Mouse (Mus musculus): ENCODE results near the gene Aasdh. TPM values are rescaled to one million over a fixed set of nuclear protein-coding genes. Genes with fewer than 3 reads are reported as not detected.

Gene Aasdh
- polyA plus RNA-seq, 1 experiment from 2014 or later = 18.2 TPM

DNA sequence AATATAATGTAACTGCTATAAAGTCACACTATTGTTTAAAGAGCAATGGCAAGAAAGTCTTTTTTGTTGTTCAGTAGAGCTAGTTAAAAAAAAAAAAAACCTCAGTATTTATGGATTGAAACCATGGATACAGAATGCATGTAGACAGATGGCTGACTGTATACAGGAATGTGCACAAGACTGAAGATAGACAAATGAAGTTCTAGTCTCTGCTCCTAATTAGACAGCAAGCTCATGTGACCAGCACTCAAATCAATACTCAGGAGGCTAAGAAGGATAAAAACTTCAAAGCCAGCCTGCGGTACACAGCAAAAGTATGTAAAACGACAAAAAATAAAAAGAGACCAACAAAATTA, 40.3 kb upstream of the Aasdh start:
- Histone ChIP-seq H3K9me3 (ENCODE audit: low read length) (no peaks in the 10 kb centered on the region), H3K4me3 (ENCODE audit: low read length) (no peak overlapping the region), H3K27ac (ENCODE audit: low read length) (no peak overlapping the region), H3K9ac (replicated peaks; ENCODE audit: low read length) (no peak overlapping the region), H3K36me3 (ENCODE audit: insufficient read depth, low read length) (peaks cover 7% of the 10 kb centered on the region), H3K4me2 (replicated peaks; ENCODE audit: low read depth, low read length) (no peak overlapping the region), H3K4me1 (ENCODE audit: insufficient read depth, low read length) (peaks cover 40% of the 10 kb centered on the region), H3K27me3 (ENCODE audit: insufficient read depth, low read length) (no peaks in the 10 kb centered on the region)
- ATAC-seq (ENCODE audit: low FRiP score, low TSS enrichment) = no peak
- 85% methylated on average over 2 of the region's 2 CpGs for WGBS

DNA sequence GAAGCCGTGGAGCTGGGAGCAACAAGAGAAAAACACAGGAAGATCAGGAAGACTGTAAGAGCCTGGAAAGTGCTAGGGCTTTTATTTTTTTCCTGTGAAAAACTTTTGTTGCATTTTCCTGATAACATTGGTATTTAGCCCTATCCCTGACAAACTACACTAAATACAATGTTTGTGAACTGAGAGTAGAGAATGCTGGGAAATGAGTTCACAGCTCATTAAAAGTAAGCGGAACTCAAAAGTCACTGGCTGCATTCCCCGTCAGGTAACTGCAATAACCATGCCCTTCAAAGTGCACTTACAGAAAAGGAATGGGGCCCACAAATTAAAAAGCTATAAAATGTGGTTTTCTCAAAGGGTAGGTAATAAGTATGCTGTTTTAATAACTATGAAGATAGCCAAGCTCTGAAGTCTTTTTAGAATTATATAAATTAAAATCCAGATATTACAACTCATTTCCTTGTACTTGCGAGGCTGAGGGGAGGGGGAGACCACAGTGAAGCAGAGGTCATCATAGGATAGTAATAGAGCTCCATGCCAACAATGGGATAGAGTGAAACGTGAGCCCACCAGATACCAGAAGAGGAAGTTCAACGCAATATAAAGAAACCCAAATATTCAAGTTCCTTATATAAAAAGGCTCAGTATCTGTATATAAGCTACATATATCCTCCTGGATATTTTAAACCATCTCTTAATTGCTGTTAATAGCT, 39.8 kb upstream of the Aasdh start:
- Histone ChIP-seq H3K4me2 (replicated peaks; ENCODE audit: low read depth, low read length) (no peak overlapping the region), H3K36me3 (ENCODE audit: insufficient read depth, low read length) (peaks cover 12% of the 10 kb centered on the region), H3K27ac (ENCODE audit: low read length) (0 out of 2 replicates have a peak overlapping the region, but pooled peaks have one; percentile 29), H3K4me1 (ENCODE audit: insufficient read depth, low read length) (peaks cover 40% of the 10 kb centered on the region), H3K4me3 (ENCODE audit: low read length) (no peak overlapping the region), H3K9ac (replicated peaks; ENCODE audit: low read length) (no peak overlapping the region), H3K9me3 (ENCODE audit: low read length) (no peaks in the 10 kb centered on the region), H3K27me3 (ENCODE audit: insufficient read depth, low read length) (no peaks in the 10 kb centered on the region)
- ATAC-seq (ENCODE audit: low FRiP score, low TSS enrichment) = no peak
- 47% methylated on average over 6 of the region's 6 CpGs for WGBS

DNA sequence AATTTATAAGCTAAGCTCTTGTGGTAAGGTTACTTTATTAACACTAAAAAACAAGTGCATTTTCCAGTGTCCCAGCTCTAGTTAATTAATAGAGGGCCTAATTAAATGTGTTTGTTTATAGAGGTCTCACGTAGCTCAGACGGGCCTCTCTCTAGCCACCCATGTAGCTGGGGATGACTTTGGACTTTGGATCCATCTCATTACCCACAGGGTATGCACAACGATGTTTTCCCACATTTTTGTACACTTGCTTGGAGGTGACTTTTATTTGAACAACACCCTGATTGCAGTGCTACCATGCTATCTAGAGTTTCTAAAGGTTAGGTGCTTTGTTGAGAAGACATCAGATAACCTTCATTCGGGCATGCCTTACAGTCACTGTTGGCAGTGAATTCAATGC, 37.2 kb upstream of the Aasdh start:
- Histone ChIP-seq H3K9ac (replicated peaks; ENCODE audit: low read length) (no peak overlapping the region), H3K4me1 (ENCODE audit: insufficient read depth, low read length) (peaks cover 24% of the 10 kb centered on the region; the same call in 1 of the 2 replicates), H3K4me2 (replicated peaks; ENCODE audit: low read depth, low read length) (no peak overlapping the region), H3K4me3 (ENCODE audit: low read length) (no peak overlapping the region), H3K27me3 (ENCODE audit: insufficient read depth, low read length) (no peaks in the 10 kb centered on the region), H3K9me3 (ENCODE audit: low read length) (peaks cover 6% of the 10 kb centered on the region; the same call in 1 of the 2 replicates), H3K36me3 (ENCODE audit: insufficient read depth, low read length) (peaks cover 22% of the 10 kb centered on the region), H3K27ac (ENCODE audit: low read length) (peak overlapping the region; percentile 69; the same call in 1 of the 2 replicates)
- peak; percentile 87 for ATAC-seq (ENCODE audit: low FRiP score, low TSS enrichment)
- WGBS = 53% methylated on average over 4 of the region's 4 CpGs

DNA sequence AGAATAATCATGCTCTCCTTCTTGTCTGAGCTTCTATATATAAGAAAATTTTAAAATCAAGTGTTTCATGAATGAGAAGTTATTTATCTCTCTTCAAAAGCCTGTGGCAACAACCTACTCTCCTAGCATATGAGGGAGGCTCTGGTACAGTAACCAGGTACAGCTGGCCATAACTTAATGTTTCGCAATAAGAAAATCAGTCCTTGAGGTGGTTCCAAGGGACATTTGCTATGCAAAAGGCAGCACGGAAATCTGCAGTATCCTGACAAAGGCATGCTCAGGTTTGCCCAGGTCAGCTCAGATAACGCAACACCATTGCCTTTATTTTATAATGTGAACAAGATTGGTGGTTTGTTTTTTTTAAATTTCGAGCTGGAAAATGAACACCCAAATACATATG, 36.7 kb upstream of the Aasdh start:
- Histone ChIP-seq H3K4me2 (replicated peaks; ENCODE audit: low read depth, low read length) (no peak overlapping the region), H3K36me3 (ENCODE audit: insufficient read depth, low read length) (peaks cover 22% of the 10 kb centered on the region), H3K9me3 (ENCODE audit: low read length) (peaks cover 6% of the 10 kb centered on the region; the same call in 1 of the 2 replicates), H3K4me3 (ENCODE audit: low read length) (no peak overlapping the region), H3K4me1 (ENCODE audit: insufficient read depth, low read length) (peaks cover 23% of the 10 kb centered on the region; the same call in 1 of the 2 replicates), H3K9ac (replicated peaks; ENCODE audit: low read length) (no peak overlapping the region), H3K27ac (ENCODE audit: low read length) (peak overlapping the region; percentile 51; the same call in 1 of the 2 replicates), H3K27me3 (ENCODE audit: insufficient read depth, low read length) (no peaks in the 10 kb centered on the region)
- 86% methylated on average over 4 of the region's 4 CpGs for WGBS
- ATAC-seq (ENCODE audit: low FRiP score, low TSS enrichment) = no peak

DNA sequence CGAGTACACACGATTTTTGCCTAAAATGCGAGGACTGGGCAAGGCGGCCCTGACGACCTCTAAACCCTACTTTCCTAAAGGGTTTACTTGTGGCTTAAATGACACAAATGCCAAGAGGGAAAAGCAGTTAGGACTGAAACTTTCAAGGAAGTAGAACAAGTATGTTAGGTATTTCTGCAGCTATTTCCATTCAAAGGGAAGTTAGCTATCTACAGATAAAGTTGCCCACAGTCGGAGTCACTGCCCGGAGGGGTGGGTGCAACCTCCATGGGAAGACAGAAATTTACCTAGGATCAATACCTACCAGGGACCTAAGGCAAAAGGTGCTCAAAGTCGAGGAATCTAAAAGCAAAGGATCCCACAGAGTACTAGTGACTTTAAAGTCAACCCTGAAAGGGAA, 34.4 kb upstream of the Aasdh start:
- no peak for ATAC-seq (ENCODE audit: low FRiP score, low TSS enrichment)
- Histone ChIP-seq H3K36me3 (ENCODE audit: insufficient read depth, low read length) (peaks cover 22% of the 10 kb centered on the region), H3K27me3 (ENCODE audit: insufficient read depth, low read length) (no peaks in the 10 kb centered on the region), H3K27ac (ENCODE audit: low read length) (no peak overlapping the region), H3K9me3 (ENCODE audit: low read length) (peaks cover 6% of the 10 kb centered on the region; the same call in 1 of the 2 replicates), H3K4me2 (replicated peaks; ENCODE audit: low read depth, low read length) (no peak overlapping the region), H3K9ac (replicated peaks; ENCODE audit: low read length) (no peak overlapping the region), H3K4me3 (ENCODE audit: low read length) (no peak overlapping the region), H3K4me1 (ENCODE audit: insufficient read depth, low read length) (peaks cover 11% of the 10 kb centered on the region; the same call in 1 of the 2 replicates)
- 97% methylated on average over 8 of the region's 8 CpGs for WGBS

DNA sequence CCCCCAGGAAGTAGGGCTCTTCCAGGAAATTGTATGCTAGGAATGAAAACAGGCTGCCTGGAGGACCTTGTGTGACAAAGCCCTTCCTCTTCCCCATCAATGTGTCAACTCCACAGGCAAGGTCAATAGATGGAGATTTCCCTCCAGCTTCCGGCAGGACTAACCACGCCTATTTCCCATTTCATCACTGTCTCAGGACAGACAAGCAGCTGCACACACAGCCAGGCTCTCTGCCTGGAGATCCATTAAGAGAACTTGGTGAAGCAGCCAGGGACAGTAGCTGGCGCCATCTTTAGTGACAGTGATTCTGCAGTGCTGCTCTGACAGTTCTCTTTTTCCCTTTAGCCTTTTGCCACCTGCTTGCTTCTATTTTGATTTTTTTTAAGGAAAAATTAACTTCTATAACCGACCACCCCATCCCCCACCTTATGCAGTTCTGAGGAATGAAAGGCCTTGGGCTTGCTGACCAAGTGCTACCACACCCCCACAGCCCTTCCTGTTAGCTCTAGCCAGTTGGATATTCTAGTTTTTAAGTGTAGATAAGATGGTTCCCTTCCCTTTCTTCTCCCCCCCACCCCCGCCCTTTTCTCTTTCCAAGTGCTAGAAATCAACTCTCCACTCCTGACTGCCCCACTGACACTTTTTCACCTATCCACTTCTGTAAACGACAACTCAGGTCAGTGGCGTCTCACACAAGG, 24.0 kb upstream of the Aasdh start:
- H3K9me3 ChIP-seq (ENCODE audit: low read length) = peaks cover 18% of the 10 kb centered on the region; the same call in 1 of the 2 replicates
- WGBS = 52% methylated on average over 7 of the region's 7 CpGs
- peak; percentile 82 for ATAC-seq (ENCODE audit: low FRiP score, low TSS enrichment)
- no peaks in the 10 kb centered on the region for H3K27me3 ChIP-seq (ENCODE audit: insufficient read depth, low read length)
- H3K9ac ChIP-seq (replicated peaks; ENCODE audit: low read length) = no peak overlapping the region
- peaks cover 18% of the 10 kb centered on the region for H3K4me1 ChIP-seq (ENCODE audit: insufficient read depth, low read length)
- peak overlapping the region; percentile 0; the same call in 1 of the 2 replicates for H3K4me2 ChIP-seq (replicated peaks; ENCODE audit: low read depth, low read length)
- no peak overlapping the region for H3K4me3 ChIP-seq (ENCODE audit: low read length)
- H3K36me3 ChIP-seq (ENCODE audit: insufficient read depth, low read length) = peaks cover 28% of the 10 kb centered on the region
- peak overlapping the region; percentile 86; the same call in 1 of the 2 replicates for H3K27ac ChIP-seq (ENCODE audit: low read length)

DNA sequence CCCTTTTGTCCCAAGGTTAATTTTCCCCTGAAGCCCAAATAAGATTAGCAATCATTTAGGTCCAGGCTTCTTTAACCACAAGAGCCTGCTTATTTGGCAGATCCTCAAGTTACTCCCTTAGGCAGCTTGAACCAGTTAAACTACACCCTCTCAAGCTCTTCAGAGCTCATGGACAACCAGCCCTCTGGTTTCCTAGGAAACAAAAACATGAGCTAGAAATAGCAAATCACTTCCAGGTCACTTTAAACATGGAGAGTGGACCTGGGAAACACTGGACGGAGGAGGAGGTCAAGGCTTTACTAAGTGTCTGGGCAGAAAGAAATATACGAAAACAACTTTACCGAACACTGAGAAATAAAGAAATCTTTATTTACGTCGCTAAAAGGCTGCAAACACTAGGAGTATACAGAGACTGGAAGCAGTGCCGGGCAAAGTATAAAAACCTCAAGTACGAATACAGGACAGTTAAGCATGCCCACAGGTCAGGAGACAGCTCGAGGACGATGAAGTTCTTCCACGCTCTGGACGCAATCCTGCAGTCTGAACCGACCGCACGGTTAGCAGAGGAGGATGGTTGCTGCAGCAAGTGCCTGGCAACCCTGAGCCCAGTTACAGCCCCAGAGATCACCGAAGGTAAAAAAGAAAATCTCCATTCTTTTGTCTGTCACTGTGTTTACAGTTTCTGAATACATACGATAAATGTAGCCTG, 23.0 kb upstream of the Aasdh start:
- Histone ChIP-seq H3K9ac (replicated peaks; ENCODE audit: low read length) (peak overlapping the region; percentile 50; the same call in 1 of the 2 replicates), H3K4me1 (ENCODE audit: insufficient read depth, low read length) (peaks cover 18% of the 10 kb centered on the region), H3K4me2 (replicated peaks; ENCODE audit: low read depth, low read length) (peak overlapping the region; percentile 35), H3K4me3 (ENCODE audit: low read length) (peak overlapping the region; percentile 27), H3K36me3 (ENCODE audit: insufficient read depth, low read length) (peaks cover 28% of the 10 kb centered on the region), H3K9me3 (ENCODE audit: low read length) (peaks cover 18% of the 10 kb centered on the region; the same call in 1 of the 2 replicates), H3K27ac (ENCODE audit: low read length) (peak overlapping the region; percentile 86), H3K27me3 (ENCODE audit: insufficient read depth, low read length) (no peaks in the 10 kb centered on the region)
- peak; percentile 66; the same call in 1 of the 2 replicates for ATAC-seq (ENCODE audit: low FRiP score, low TSS enrichment)
- WGBS = 68% methylated on average over 16 of the region's 16 CpGs

DNA sequence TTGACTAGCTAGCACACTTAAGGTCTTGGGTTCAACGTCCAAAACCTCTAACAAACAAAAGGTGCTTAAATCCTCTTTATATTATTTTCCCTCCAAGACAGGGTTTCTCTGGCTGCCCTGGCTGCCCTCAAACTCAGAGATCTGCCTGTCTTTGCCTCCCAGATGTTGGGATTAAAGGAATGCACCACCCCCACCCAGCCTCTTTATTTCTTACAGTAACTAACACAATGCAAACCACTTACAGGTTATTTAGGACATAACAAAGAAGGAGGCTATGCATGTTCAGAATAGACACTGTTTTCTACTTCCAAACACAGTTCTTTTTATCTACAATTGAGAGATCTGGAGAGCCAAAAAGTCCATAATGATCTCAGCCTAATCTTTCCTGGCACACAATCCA, 19.0 kb upstream of the Aasdh start:
- Histone ChIP-seq H3K4me3 (ENCODE audit: low read length) (no peak overlapping the region), H3K27ac (ENCODE audit: low read length) (peak overlapping the region; percentile 52; the same call in 1 of the 2 replicates), H3K9ac (replicated peaks; ENCODE audit: low read length) (no peak overlapping the region), H3K36me3 (ENCODE audit: insufficient read depth, low read length) (peaks cover 52% of the 10 kb centered on the region), H3K9me3 (ENCODE audit: low read length) (peaks cover 15% of the 10 kb centered on the region; the same call in 1 of the 2 replicates), H3K4me2 (replicated peaks; ENCODE audit: low read depth, low read length) (no peak overlapping the region), H3K4me1 (ENCODE audit: insufficient read depth, low read length) (peaks cover 11% of the 10 kb centered on the region), H3K27me3 (ENCODE audit: insufficient read depth, low read length) (no peaks in the 10 kb centered on the region)
- ATAC-seq (ENCODE audit: low FRiP score, low TSS enrichment) = no peak
- 75% methylated on average over 1 of the region's 1 CpGs for WGBS

DNA sequence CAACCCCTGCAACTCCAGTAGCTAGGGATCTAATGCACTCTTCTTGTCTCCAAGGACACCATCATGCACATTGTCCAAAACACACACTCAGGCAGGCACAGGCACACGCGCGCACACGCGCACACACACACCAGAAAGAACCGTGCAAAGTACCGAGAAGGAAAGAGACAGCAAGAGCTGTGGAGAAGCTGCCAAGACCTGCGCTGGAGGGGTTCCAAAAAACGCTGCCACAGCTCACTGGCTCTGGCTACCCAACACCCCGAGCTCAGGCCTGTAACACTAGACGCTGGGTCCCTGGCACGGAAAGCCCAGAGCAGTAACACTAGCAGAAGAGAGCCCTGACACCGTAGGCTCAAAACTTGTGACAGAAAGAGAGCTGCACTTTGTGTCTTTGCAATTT, 18.1 kb upstream of the Aasdh start:
- WGBS = 69% methylated on average over 13 of the region's 13 CpGs
- H3K4me2 ChIP-seq (replicated peaks; ENCODE audit: low read depth, low read length) = no peak overlapping the region
- H3K9me3 ChIP-seq (ENCODE audit: low read length) = peaks cover 15% of the 10 kb centered on the region; the same call in 1 of the 2 replicates
- H3K27me3 ChIP-seq (ENCODE audit: insufficient read depth, low read length) = no peaks in the 10 kb centered on the region
- peak overlapping the region; percentile 5; the same call in 1 of the 2 replicates for H3K27ac ChIP-seq (ENCODE audit: low read length)
- ATAC-seq (ENCODE audit: low FRiP score, low TSS enrichment) = peak; percentile 81; the same call in 1 of the 2 replicates
- H3K4me3 ChIP-seq (ENCODE audit: low read length) = no peak overlapping the region
- H3K9ac ChIP-seq (replicated peaks; ENCODE audit: low read length) = no peak overlapping the region
- H3K36me3 ChIP-seq (ENCODE audit: insufficient read depth, low read length) = peaks cover 59% of the 10 kb centered on the region
- peaks cover 8% of the 10 kb centered on the region for H3K4me1 ChIP-seq (ENCODE audit: insufficient read depth, low read length)
